14 mouse cellular contexts compared by ENCODE assay signal in the genomic region with DNA sequence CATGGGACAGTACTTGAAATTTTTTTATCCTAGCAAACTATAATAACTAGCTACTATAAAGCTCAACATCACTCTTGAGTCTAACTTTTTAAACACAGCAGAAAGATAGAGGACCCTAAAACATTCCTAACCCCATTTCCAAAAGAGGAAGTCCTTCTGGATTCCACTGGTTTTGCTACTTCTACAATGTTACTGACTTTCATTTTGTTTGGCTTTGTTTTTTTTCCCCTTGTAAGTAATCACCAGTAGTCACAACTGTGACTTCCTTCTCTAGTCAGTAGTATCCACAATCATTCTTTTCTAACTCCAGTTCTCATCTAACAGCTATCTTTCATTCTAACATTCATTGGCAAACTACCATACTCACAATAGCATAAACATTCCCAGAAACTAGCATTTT.
"Had no signal": no experiment of that assay in that cellular context is flagged by ENCODE, and none has a peak within 500 bp of the region (broad histone marks: within the 10 kb centered on the region; RNA-seq: fewer than 3 reads in every experiment).

No protein-coding gene starts in this region.

- H3K27ac ChIP-seq: midbrain, embryonic 13.5 days; midbrain, embryonic 15.5 days; neural tube, embryonic 12.5 days; stomach, embryonic 15.5 days; stomach, postnatal 0 days had no signal

- DNase-seq: lung, adult 18-20 months; lung, embryonic 14.5 days; lung, postnatal 4 days; right cerebral cortex, postnatal 14 days; thymus, adult 2 months; thymus, postnatal 25 days; thymus, postnatal 4 days had no signal

- H3K4me1 ChIP-seq: midbrain, embryonic 15.5 days; stomach, embryonic 15.5 days had no signal

- H3K27me3 ChIP-seq: megakaryocyte, embryonic 14.5 days; midbrain, embryonic 13.5 days; midbrain, embryonic 15.5 days; stomach, embryonic 15.5 days had no signal

- ATAC-seq: midbrain, embryonic 13.5 days; midbrain, embryonic 15.5 days had no signal

- H3K9ac ChIP-seq: lung, embryonic 14.5 days; midbrain, embryonic 13.5 days; midbrain, embryonic 15.5 days; neural tube, embryonic 12.5 days; stomach, embryonic 15.5 days had no signal

- H3K4me3 ChIP-seq: megakaryocyte, embryonic 14.5 days; midbrain, embryonic 13.5 days; midbrain, embryonic 15.5 days; neural tube, embryonic 12.5 days; stomach, embryonic 15.5 days had no signal

- H3K36me3 ChIP-seq: midbrain, embryonic 13.5 days; midbrain, embryonic 15.5 days; neural tube, embryonic 12.5 days; stomach, embryonic 15.5 days had no signal

- H3K4me2 ChIP-seq: lung, embryonic 14.5 days; midbrain, embryonic 11.5 days; midbrain, embryonic 13.5 days; midbrain, embryonic 15.5 days; neural tube, embryonic 12.5 days; stomach, embryonic 15.5 days had no signal

- H3K9me3 ChIP-seq: megakaryocyte, embryonic 14.5 days; midbrain, embryonic 13.5 days; midbrain, embryonic 15.5 days; neural tube, embryonic 12.5 days; stomach, embryonic 15.5 days had no signal
